Mouse (Mus musculus) forebrain, embryonic 15.5 days (tissue): ENCODE results near the gene Fam168a. TPM values are rescaled to one million over a fixed set of nuclear protein-coding genes. Genes with fewer than 3 reads are reported as not detected.

Experiments used
- ATAC-seq: fragments of 200-750 bp; cut with Nextera tagmentation; replicated peaks from 2 replicates; pipeline ENCODE4 v1.8.0; 2017; ENCODE audit warnings: mild to moderate bottlenecking, moderate TSS enrichment, moderate library complexity
- H3K27ac ChIP-seq: fragments of 300-500 bp; sonication (generic); replicated peaks from 2 replicates; pipeline ENCODE4 v1.5.1; 2015; ENCODE audit warnings: mild to moderate bottlenecking, inconsistent platforms
- H3K27me3 ChIP-seq: fragments of 300-500 bp; sonication (generic); 2 replicates; pipeline ENCODE4 v1.6.1; 2015; ENCODE audit warnings: inconsistent platforms
- H3K36me3 ChIP-seq: fragments of 300-500 bp; sonication (generic); 2 replicates; pipeline ENCODE4 v1.6.1; 2015; ENCODE audit warnings: mild to moderate bottlenecking, inconsistent platforms
- H3K4me1 ChIP-seq: fragments of 300-500 bp; sonication (generic); 2 replicates; pipeline ENCODE4 v1.6.1; 2015; ENCODE audit warnings: inconsistent platforms
- H3K4me2 ChIP-seq: fragments of 300-500 bp; sonication (generic); replicated peaks from 2 replicates; pipeline ENCODE4 v1.6.1; 2015; ENCODE audit warnings: mild to moderate bottlenecking, inconsistent platforms
- H3K4me3 ChIP-seq: fragments of 300-500 bp; sonication (generic); 2 replicates; pipeline ENCODE4 v1.5.1; 2015; ENCODE audit warnings: mild to moderate bottlenecking, inconsistent platforms
- H3K9ac ChIP-seq: fragments of 300-500 bp; sonication (generic); replicated peaks from 2 replicates; pipeline ENCODE4 v1.6.1; 2015; ENCODE audit warnings: mild to moderate bottlenecking, inconsistent platforms
- H3K9me3 ChIP-seq: fragments of 300-500 bp; sonication (generic); 2 replicates; pipeline ENCODE4 v1.6.1; 2016; ENCODE audit warnings: inconsistent platforms
- WGBS: fragments of 180-500 bp; shearing (Covaris S2); methylation state at CpG from one replicate; pipeline ENCODE4 v1.1.7; 2015; ENCODE audit warnings: mixed read lengths; 5-methylcytosine and 5-hydroxymethylcytosine counted together
- polyA plus RNA-seq: library from polyadenylated mRNA; unstranded; fragments of >200 nt; fragmentation: Nextera tagmentation; extraction: Ambion mirVana; gene quantifications from 2 replicates; pipeline ENCODE4 v1.2.1, GENCODE M21; 2015

Fam168a gene
- polyA plus RNA-seq, 1 experiment from 2014 or later: 115 TPM

GRCm38 (mm10) chr7:100862353-100862752 lies 155.9 kb downstream of the Fam168a start:
- peak overlapping the region; percentile 91 for H3K4me3 ChIP-seq
- no peaks in the 10 kb centered on the region for H3K27me3 ChIP-seq
- no peaks in the 10 kb centered on the region for H3K9me3 ChIP-seq
- H3K36me3 ChIP-seq: no peaks in the 10 kb centered on the region
- H3K4me2 ChIP-seq: peak overlapping the region; percentile 98
- peaks cover 11% of the 10 kb centered on the region for H3K4me1 ChIP-seq
- H3K27ac ChIP-seq: no peak overlapping the region
- peak overlapping the region; percentile 89 for H3K9ac ChIP-seq
- ATAC-seq: no peak
- 12% methylated on average over 4 of the region's 4 CpGs for WGBS

GRCm38 (mm10) chr7:100862828-100863638 lies 156.6 kb downstream of the Fam168a start, which contains the start of gene Relt:
Relt (minus strand) TSS chr7:100863446.
- peak; percentile 88 for ATAC-seq
- peak within 1 kb of the TSS; percentile 79 for H3K27ac ChIP-seq
- peak within 1 kb of the TSS; percentile 98 for H3K4me2 ChIP-seq
- H3K4me1 ChIP-seq: peaks cover 11% of the 10 kb centered on the region
- WGBS: under 1% methylated on average over 91 of the region's 91 CpGs
- peak within 1 kb of the TSS; percentile 89 for H3K9ac ChIP-seq
- H3K4me3 ChIP-seq: peak within 1 kb of the TSS; percentile 91
- H3K36me3 ChIP-seq: no peaks in the 10 kb centered on the region
- no peaks in the 10 kb centered on the region for H3K27me3 ChIP-seq
- no peaks in the 10 kb centered on the region for H3K9me3 ChIP-seq

- H3K36me3 ChIP-seq: peaks cover 2% of the 10 kb centered on the region; the same call in 1 of the 2 replicates
- H3K4me1 ChIP-seq: peaks cover 9% of the 10 kb centered on the region
- no peak overlapping the region for H3K9ac ChIP-seq
- H3K27me3 ChIP-seq: no peaks in the 10 kb centered on the region
- no peak overlapping the region for H3K4me3 ChIP-seq
- 6% methylated on average over 3 of the region's 3 CpGs for WGBS
- ATAC-seq: no peak
- H3K9me3 ChIP-seq: no peaks in the 10 kb centered on the region
- no peak overlapping the region for H3K4me2 ChIP-seq
- no peak overlapping the region for H3K27ac ChIP-seq
These were observed 160.2 kb downstream of the Fam168a start for GRCm38 (mm10) chr7:100866675-100867074.

GRCm38 (mm10) chr7:100867561-100867960 lies 161.1 kb downstream of the Fam168a start:
- no peak for ATAC-seq

GRCm38 (mm10) chr7:100868551-100868950 lies 162.1 kb downstream of the Fam168a start:
- Histone ChIP-seq H3K36me3 (peaks cover 13% of the 10 kb centered on the region), H3K27me3 (no peaks in the 10 kb centered on the region), H3K27ac (no peak overlapping the region), H3K4me3 (no peak overlapping the region), H3K9me3 (no peaks in the 10 kb centered on the region), H3K4me1 (no peaks in the 10 kb centered on the region), H3K4me2 (no peak overlapping the region), H3K9ac (no peak overlapping the region)
- 80% methylated on average over 4 of the region's 4 CpGs for WGBS
- ATAC-seq: no peak

More at GRCm38 (mm10) chr7:100867561-100867960, 161.1 kb downstream of the Fam168a start:
- Histone ChIP-seq H3K9me3 (no peaks in the 10 kb centered on the region), H3K4me1 (peaks cover 2% of the 10 kb centered on the region), H3K9ac (no peak overlapping the region), H3K27ac (no peak overlapping the region), H3K4me2 (no peak overlapping the region), H3K4me3 (no peak overlapping the region), H3K27me3 (no peaks in the 10 kb centered on the region), H3K36me3 (peaks cover 5% of the 10 kb centered on the region; the same call in 1 of the 2 replicates)
- 63% methylated on average over 2 of the region's 2 CpGs for WGBS

GRCm38 (mm10) chr7:100869877-100870629 lies 163.6 kb downstream of the Fam168a start:
- 86% methylated on average over 8 of the region's 8 CpGs for WGBS
- ATAC-seq: no peak
- H3K9ac ChIP-seq: no peak overlapping the region

GRCm38 (mm10) chr7:100871355-100871754 lies 164.9 kb downstream of the Fam168a start:
- no peaks in the 10 kb centered on the region for H3K4me1 ChIP-seq
- H3K36me3 ChIP-seq: peaks cover 26% of the 10 kb centered on the region
- no peak overlapping the region for H3K4me2 ChIP-seq
- H3K4me3 ChIP-seq: no peak overlapping the region
- H3K9me3 ChIP-seq: no peaks in the 10 kb centered on the region
- H3K27ac ChIP-seq: no peak overlapping the region
- ATAC-seq: no peak
- H3K9ac ChIP-seq: no peak overlapping the region
- 95% methylated on average over 4 of the region's 4 CpGs for WGBS
- H3K27me3 ChIP-seq: no peaks in the 10 kb centered on the region

More at GRCm38 (mm10) chr7:100869877-100870629, 163.6 kb downstream of the Fam168a start:
- Histone ChIP-seq H3K4me2 (no peak overlapping the region), H3K4me1 (no peaks in the 10 kb centered on the region), H3K36me3 (peaks cover 22% of the 10 kb centered on the region), H3K27ac (no peak overlapping the region), H3K4me3 (no peak overlapping the region), H3K27me3 (no peaks in the 10 kb centered on the region), H3K9me3 (no peaks in the 10 kb centered on the region)

- Histone ChIP-seq H3K4me3 (no peak overlapping the region), H3K27me3 (no peaks in the 10 kb centered on the region), H3K36me3 (peaks cover 32% of the 10 kb centered on the region), H3K4me2 (no peak overlapping the region), H3K9me3 (no peaks in the 10 kb centered on the region), H3K27ac (no peak overlapping the region), H3K4me1 (no peaks in the 10 kb centered on the region), H3K9ac (no peak overlapping the region)
- ATAC-seq: no peak
- WGBS: 84% methylated on average over 5 of the region's 5 CpGs
These were observed 165.5 kb downstream of the Fam168a start for GRCm38 (mm10) chr7:100871892-100872291.

GRCm38 (mm10) chr7:100873197-100873596 lies 166.8 kb downstream of the Fam168a start:
- WGBS: 94% methylated on average over 13 of the region's 13 CpGs
- peaks cover 44% of the 10 kb centered on the region for H3K36me3 ChIP-seq

GRCm38 (mm10) chr7:100875822-100876221 lies 169.4 kb downstream of the Fam168a start:
- Histone ChIP-seq H3K4me2 (no peak overlapping the region), H3K27ac (no peak overlapping the region), H3K36me3 (peaks cover 67% of the 10 kb centered on the region), H3K9ac (no peak overlapping the region), H3K4me3 (no peak overlapping the region), H3K27me3 (no peaks in the 10 kb centered on the region), H3K9me3 (no peaks in the 10 kb centered on the region), H3K4me1 (0 out of 2 replicates have a peak, but pooled peaks cover 5% of the 10 kb centered on the region)
- no peak for ATAC-seq
- WGBS: 79% methylated on average over 1 of the region's 1 CpGs

More at GRCm38 (mm10) chr7:100873197-100873596, 166.8 kb downstream of the Fam168a start:
- H3K27ac ChIP-seq: no peak overlapping the region
- no peak for ATAC-seq
- no peak overlapping the region for H3K4me2 ChIP-seq
- H3K27me3 ChIP-seq: no peaks in the 10 kb centered on the region
- H3K9me3 ChIP-seq: no peaks in the 10 kb centered on the region
- no peak overlapping the region for H3K4me3 ChIP-seq
- no peaks in the 10 kb centered on the region for H3K4me1 ChIP-seq
- no peak overlapping the region for H3K9ac ChIP-seq

- Histone ChIP-seq H3K9ac (no peak overlapping the region), H3K4me3 (no peak overlapping the region), H3K27me3 (no peaks in the 10 kb centered on the region), H3K36me3 (peaks cover 69% of the 10 kb centered on the region), H3K4me1 (0 out of 2 replicates have a peak, but pooled peaks cover 5% of the 10 kb centered on the region), H3K4me2 (no peak overlapping the region), H3K27ac (no peak overlapping the region), H3K9me3 (no peaks in the 10 kb centered on the region)
- WGBS: 94% methylated on average over 13 of the region's 13 CpGs
- ATAC-seq: no peak
These were observed 169.9 kb downstream of the Fam168a start for GRCm38 (mm10) chr7:100876293-100876692.

- Histone ChIP-seq H3K4me1 (0 out of 2 replicates have a peak, but pooled peaks cover 5% of the 10 kb centered on the region), H3K4me3 (no peak overlapping the region), H3K27me3 (no peaks in the 10 kb centered on the region), H3K36me3 (peaks cover 70% of the 10 kb centered on the region), H3K9ac (no peak overlapping the region), H3K9me3 (no peaks in the 10 kb centered on the region), H3K27ac (no peak overlapping the region), H3K4me2 (no peak overlapping the region)
- 89% methylated on average over 9 of the region's 9 CpGs for WGBS
- no peak for ATAC-seq
These were observed 170.3 kb downstream of the Fam168a start for GRCm38 (mm10) chr7:100876771-100877170.
